21 mouse cellular contexts compared by ENCODE assay signal in the genomic region with DNA sequence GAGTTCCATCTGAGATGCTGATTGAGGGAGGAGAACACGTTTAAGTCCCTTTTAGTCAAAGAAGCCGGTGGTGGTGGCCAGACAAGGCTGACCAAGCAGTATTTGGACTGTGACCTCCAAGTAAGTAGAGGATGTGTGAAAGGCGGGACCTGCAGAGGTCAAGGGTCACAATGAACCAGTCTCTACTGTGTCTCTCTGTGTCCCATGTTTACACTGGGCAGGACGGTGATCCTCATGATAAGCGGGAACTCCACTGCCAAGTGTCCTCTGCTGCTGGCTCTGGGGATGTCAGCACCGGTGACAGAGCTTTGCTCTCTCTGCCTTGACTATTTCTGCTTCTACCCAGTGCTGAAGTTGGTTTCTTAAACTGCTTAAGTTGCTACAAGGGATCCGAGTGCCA. TPM values are rescaled to one million over a fixed set of nuclear protein-coding genes. Genes with fewer than 3 reads are reported as not detected.
DNase-seq lines count a peak whose midpoint lies in the region; ATAC-seq and TF ChIP-seq lines count a peak whose summit lies in the region.
"Had no signal": no experiment of that assay in that cellular context is flagged by ENCODE, and none has a peak within 500 bp of the region (broad histone marks: within the 10 kb centered on the region; RNA-seq: fewer than 3 reads in every experiment).

No protein-coding gene starts in this region.

- WGBS in liver, adult 2 months = 23% methylated on average over 7 of the region's 7 CpGs
- 61% methylated on average over 7 of the region's 7 CpGs for WGBS in stomach, postnatal 0 days
- 88% methylated on average over 7 of the region's 7 CpGs for WGBS in hindbrain, postnatal 0 days

- no peaks in the 10 kb centered on the region for H3K36me3 ChIP-seq in liver, adult 2 months (ENCODE audit: control insufficient read depth, insufficient read depth, low read length)
- H3K36me3 ChIP-seq in stomach, postnatal 0 days (ENCODE audit: control insufficient read depth, insufficient read depth, low read length) = no peaks in the 10 kb centered on the region
- H3K36me3 ChIP-seq in hindbrain, postnatal 0 days (ENCODE audit: insufficient read depth, low read length) = no peaks in the 10 kb centered on the region
- H3K36me3 ChIP-seq: embryonic facial prominence, embryonic 12.5 days; heart, embryonic 12.5 days; hindbrain, embryonic 15.5 days; neural tube, embryonic 12.5 days had no signal

- no peaks in the 10 kb centered on the region for H3K9me3 ChIP-seq in stomach, postnatal 0 days (ENCODE audit: control insufficient read depth, low read length)
- H3K9me3 ChIP-seq in hindbrain, postnatal 0 days (ENCODE audit: low read length) = no peaks in the 10 kb centered on the region
- H3K9me3 ChIP-seq: embryonic facial prominence, embryonic 12.5 days; heart, embryonic 12.5 days; hindbrain, embryonic 15.5 days; neural tube, embryonic 12.5 days had no signal

- TF ChIP-seq CTCF in liver, adult 2 months (IDR thresholded peaks at IDR 0.05; ENCODE audit: low read depth, low read length) = peak; percentile 23
- TF ChIP-seq CTCF in stomach, postnatal 0 days (IDR thresholded peaks at IDR 0.05; ENCODE audit: low read depth) = no peak
- TF ChIP-seq CTCF in hindbrain, postnatal 0 days (IDR thresholded peaks at IDR 0.05; ENCODE audit: low read depth) = no peak

- H3K27ac ChIP-seq in liver, adult 2 months (replicated peaks; ENCODE audit: insufficient read depth, low read depth, low read length) = no peak overlapping the region; the same call in 1 of the 2 replicates
- no peak overlapping the region for H3K27ac ChIP-seq in stomach, postnatal 0 days (replicated peaks)
- H3K27ac ChIP-seq in hindbrain, postnatal 0 days = no peak overlapping the region
- H3K27ac ChIP-seq: embryonic facial prominence, embryonic 12.5 days; hindbrain, embryonic 15.5 days; layer of hippocampus, adult 2 months; macrophage; neural tube, embryonic 12.5 days had no signal

- peak overlapping the region; percentile 7; the same call in 1 of the 2 replicates for H3K9ac ChIP-seq in liver, adult 2 months (ENCODE audit: low read depth, low read length)
- H3K9ac ChIP-seq in stomach, postnatal 0 days (ENCODE audit: low read length) = no peak overlapping the region
- H3K9ac ChIP-seq in hindbrain, postnatal 0 days (replicated peaks; ENCODE audit: low read length) = no peak overlapping the region
- H3K9ac ChIP-seq: embryonic facial prominence, embryonic 12.5 days; heart, embryonic 12.5 days; hindbrain, embryonic 15.5 days; neural tube, embryonic 12.5 days had no signal

- H3K4me2 ChIP-seq in stomach, postnatal 0 days (replicated peaks; ENCODE audit: low read depth) = no peak overlapping the region
- H3K4me2 ChIP-seq in hindbrain, postnatal 0 days (ENCODE audit: low read depth, low read length) = no peak overlapping the region
- H3K4me2 ChIP-seq: embryonic facial prominence, embryonic 12.5 days; heart, embryonic 12.5 days; hindbrain, embryonic 15.5 days; neural tube, embryonic 12.5 days had no signal

- H3K4me1 ChIP-seq in liver, adult 2 months (ENCODE audit: control insufficient read depth, insufficient read depth, low read length) = peaks cover 9% of the 10 kb centered on the region; the same call in 1 of the 2 replicates
- no peaks in the 10 kb centered on the region for H3K4me1 ChIP-seq in stomach, postnatal 0 days (replicated peaks; ENCODE audit: control insufficient read depth, insufficient read depth)
- H3K4me1 ChIP-seq in hindbrain, postnatal 0 days (ENCODE audit: insufficient read depth, low read length) = peaks cover 6% of the 10 kb centered on the region; the same call in 1 of the 2 replicates
- H3K4me1 ChIP-seq: heart, embryonic 12.5 days; neural tube, embryonic 12.5 days had no signal

- DNase-seq in liver, adult 2 months (ENCODE audit: extremely low read depth, low read depth, low spot score) = peak; percentile 96
- no peak for DNase-seq in liver
- DNase-seq in kidney, adult 8-10 months = peak; percentile 38 to 39
- peak; percentile 44 to 50 for DNase-seq in kidney, postnatal 36 days
- no peak for DNase-seq in stomach, postnatal 0 days (ENCODE audit: low spot score)
- no peak for DNase-seq in hindbrain, postnatal 0 days (ENCODE audit: low spot score)
- no peak for DNase-seq in adrenal gland, postnatal 10 days
- DNase-seq: adrenal gland, postnatal 14 days; B cell, adult 2 months; cerebellum, adult 2 months; heart, postnatal 36 days; left cerebral cortex, postnatal 4 days; lung, adult 2 months; right cerebral cortex, postnatal 25 days; thymus, postnatal 36 days had no signal

- no peak overlapping the region for H3K4me3 ChIP-seq in liver, adult 2 months (ENCODE audit: insufficient read depth, low read depth, low read length)
- no peak overlapping the region for H3K4me3 ChIP-seq in stomach, postnatal 0 days (ENCODE audit: low read depth, low read length)
- no peak overlapping the region for H3K4me3 ChIP-seq in hindbrain, postnatal 0 days (ENCODE audit: low read length)
- H3K4me3 ChIP-seq: embryonic facial prominence, embryonic 12.5 days; heart, embryonic 12.5 days; hindbrain, embryonic 15.5 days; layer of hippocampus, adult 2 months; neural tube, embryonic 12.5 days had no signal

- no peak for TF ChIP-seq EP300 in stomach, postnatal 0 days (optimal IDR thresholded peaks at IDR 0.05)

- H3K27me3 ChIP-seq in liver, adult 2 months (ENCODE audit: control insufficient read depth, insufficient read depth, low read length) = no peaks in the 10 kb centered on the region
- no peaks in the 10 kb centered on the region for H3K27me3 ChIP-seq in stomach, postnatal 0 days (ENCODE audit: control insufficient read depth, insufficient read depth, low read length)
- no peaks in the 10 kb centered on the region for H3K27me3 ChIP-seq in hindbrain, postnatal 0 days (ENCODE audit: insufficient read depth, low read length)
- H3K27me3 ChIP-seq: embryonic facial prominence, embryonic 12.5 days; hindbrain, embryonic 15.5 days; neural tube, embryonic 12.5 days had no signal

- no peaks in the 10 kb centered on the region for H3K79me2 ChIP-seq in liver, adult 2 months (ENCODE audit: control insufficient read depth, insufficient read depth, low read length)

- peak; percentile 55; the same call in 1 of the 2 replicates for ATAC-seq in stomach, postnatal 0 days (ENCODE audit: low FRiP score, low TSS enrichment)
- ATAC-seq in hindbrain, postnatal 0 days = no peak

- TF ChIP-seq POLR2A in liver, adult 2 months (IDR thresholded peaks at IDR 0.05; ENCODE audit: extremely low read depth, insufficient read depth, low read length) = no peak

RNA-seq across cellular contexts. Expression of gene Clybl, which starts 10.5 kb away (rescaled TPM):
- total RNA-seq in liver, adult 2 months (2014; rRNA removed) = 23.4 TPM in 2 replicates
- polyA plus RNA-seq in liver, adult 2 months (2012; rRNA removed) = 15.3 and 15.4 TPM in 2 replicates
- 28.8 and 35.9 TPM in 2 replicates for polyA plus RNA-seq in stomach, postnatal 0 days (2015; fragmentation: Nextera tagmentation; extraction: Ambion mirVana)
- 13.3 and 17.4 TPM in 2 replicates for total RNA-seq in hindbrain, postnatal 0 days (2014; rRNA removed)
- 26.7 and 29.9 TPM in 2 replicates for polyA plus RNA-seq in hindbrain, postnatal 0 days (2015; fragmentation: Nextera tagmentation; extraction: Ambion mirVana)
- 100 to 1,000 TPM; 121 to 123 TPM for total RNA-seq in adrenal gland, postnatal 10 days (2021)

Comparison
In these comparisons a context has a peak if more than half of its experiments do, and no peak if none do; other contexts are left out.
1. DNase-seq: peak in liver, adult 2 months (single experiment), kidney, adult 8-10 months (2 of 2) and kidney, postnatal 36 days (2 of 2); none in liver (single experiment), stomach, postnatal 0 days (single experiment), hindbrain, postnatal 0 days (single experiment) and adrenal gland, postnatal 10 days (single experiment).